Mouse (Mus musculus) hindbrain, embryonic 11.5 days (tissue): ENCODE results near the gene Cdkn3. TPM values are rescaled to one million over a fixed set of nuclear protein-coding genes. Genes with fewer than 3 reads are reported as not detected.

Experiments
- ATAC-seq: fragments of 200-750 bp; cut with Nextera tagmentation; 2 replicates; pipeline ENCODE4 v1.8.0; 2017; ENCODE audit warnings: mild to moderate bottlenecking, moderate TSS enrichment, moderate library complexity; ENCODE audit not compliant: low FRiP score
- DNase-seq: peaks from one replicate; pipeline ENCODE4 v3.0.0-alpha.2; 2015; ENCODE audit warnings: low spot score
- H3K27ac ChIP-seq: fragments of 300-500 bp; sonication (generic); 2 replicates; pipeline ENCODE4 v1.5.1; 2014; ENCODE audit warnings: mild to moderate bottlenecking, low read depth, low read length
- H3K27me3 ChIP-seq: fragments of 300-500 bp; sonication (generic); 2 replicates; pipeline ENCODE4 v1.6.1; 2014; ENCODE audit warnings: mild to moderate bottlenecking, low read length, moderate library complexity, mixed read lengths; ENCODE audit not compliant: control insufficient read depth, insufficient read depth
- H3K36me3 ChIP-seq: fragments of 300-500 bp; sonication (generic); 2 replicates; pipeline ENCODE4 v1.6.1; 2014; ENCODE audit warnings: mild to moderate bottlenecking, low read length, moderate library complexity, mixed read lengths; ENCODE audit not compliant: control insufficient read depth, insufficient read depth
- H3K4me1 ChIP-seq: fragments of 300-500 bp; sonication (generic); replicated peaks from 2 replicates; pipeline ENCODE4 v1.6.1; 2014; ENCODE audit warnings: low read length, mixed read lengths; ENCODE audit not compliant: control insufficient read depth, insufficient read depth
- H3K4me2 ChIP-seq: fragments of 300-500 bp; sonication (generic); replicated peaks from 2 replicates; pipeline ENCODE4 v1.6.1; 2014; ENCODE audit warnings: mild to moderate bottlenecking, low read depth, low read length
- H3K4me3 ChIP-seq: fragments of 300-500 bp; sonication (generic); 2 replicates; pipeline ENCODE4 v1.5.1; 2014; ENCODE audit warnings: low read depth, low read length
- H3K9ac ChIP-seq: fragments of 300-500 bp; sonication (generic); 2 replicates; pipeline ENCODE4 v1.6.1; 2014; ENCODE audit warnings: low read depth, low read length
- H3K9me3 ChIP-seq: fragments of 300-500 bp; sonication (generic); 2 replicates; pipeline ENCODE4 v1.6.1; 2016; ENCODE audit warnings: low read length; ENCODE audit not compliant: control insufficient read depth
- WGBS: fragments of 180-500 bp; shearing (Covaris S2); extraction: QIAGEN DNeasy Blood & Tissue Kit; methylation state at CpG from one replicate; pipeline ENCODE4 v1.1.7; 2014; 5-methylcytosine and 5-hydroxymethylcytosine counted together
- polyA plus RNA-seq: library from polyadenylated mRNA; unstranded; fragments of >200 nt; fragmentation: Nextera tagmentation; extraction: Ambion mirVana; gene quantifications from 2 replicates; pipeline ENCODE4 v1.2.1, GENCODE M21; 2014

Cdkn3 gene
- polyA plus RNA-seq, 1 experiment from 2014 or later, result 53.2 TPM

DNA sequence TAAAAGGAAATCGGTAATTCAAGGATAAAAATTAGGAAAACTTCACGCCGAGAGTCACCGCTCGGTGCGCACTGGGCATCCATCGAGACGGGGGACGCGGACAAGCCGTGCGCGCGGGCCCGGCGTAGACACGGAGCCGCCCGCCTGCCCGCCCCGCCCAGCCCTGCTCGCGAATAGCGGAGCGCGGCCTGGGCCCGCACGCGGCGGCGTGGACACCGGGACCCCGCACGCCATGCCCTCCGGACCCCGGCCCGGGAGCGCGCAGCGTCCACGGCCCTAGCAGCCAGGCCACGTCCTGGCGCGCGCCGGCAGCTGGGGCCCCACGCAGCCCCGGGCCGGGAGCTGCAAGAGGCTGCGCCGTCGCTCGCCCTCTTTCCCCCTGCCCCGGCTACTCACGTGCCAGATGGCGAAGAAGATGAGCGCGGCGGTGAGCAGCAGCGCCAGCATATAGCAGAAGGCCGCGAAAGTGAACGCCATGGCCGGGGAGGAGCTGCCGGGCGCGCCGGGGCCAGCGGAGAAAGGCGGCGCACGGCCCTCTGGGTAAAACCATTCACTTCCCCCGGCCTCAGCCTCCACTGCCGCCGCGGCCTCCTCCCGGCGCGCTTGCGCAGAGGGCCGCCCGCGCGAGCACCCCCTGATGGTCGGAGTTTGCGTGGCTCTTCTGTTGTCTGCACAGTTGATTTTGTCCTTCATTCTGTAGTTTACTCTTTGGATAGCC, 27.6 kb downstream of the Cdkn3 start, which contains the start of gene Cnih1:
Gene Cnih1 (minus strand): TSS at position 625 of the 718 bp plus-strand sequence.
- H3K4me1 ChIP-seq, result 0 out of 2 replicates have a peak, but pooled peaks cover 2% of the 10 kb centered on the region
- peak within 1 kb of the TSS; percentile 67 for H3K4me2 ChIP-seq
- DNase-seq, result peak; percentile 95
- no peaks in the 10 kb centered on the region for H3K36me3 ChIP-seq
- ATAC-seq, result peak; percentile 98
- peak within 1 kb of the TSS; percentile 99 for H3K27ac ChIP-seq
- H3K9ac ChIP-seq, result peak within 1 kb of the TSS; percentile 100
- WGBS, result under 1% methylated on average over 80 of the region's 86 CpGs
- H3K9me3 ChIP-seq, result no peaks in the 10 kb centered on the region
- H3K4me3 ChIP-seq, result peak within 1 kb of the TSS; percentile 93
- H3K27me3 ChIP-seq, result no peaks in the 10 kb centered on the region

DNA sequence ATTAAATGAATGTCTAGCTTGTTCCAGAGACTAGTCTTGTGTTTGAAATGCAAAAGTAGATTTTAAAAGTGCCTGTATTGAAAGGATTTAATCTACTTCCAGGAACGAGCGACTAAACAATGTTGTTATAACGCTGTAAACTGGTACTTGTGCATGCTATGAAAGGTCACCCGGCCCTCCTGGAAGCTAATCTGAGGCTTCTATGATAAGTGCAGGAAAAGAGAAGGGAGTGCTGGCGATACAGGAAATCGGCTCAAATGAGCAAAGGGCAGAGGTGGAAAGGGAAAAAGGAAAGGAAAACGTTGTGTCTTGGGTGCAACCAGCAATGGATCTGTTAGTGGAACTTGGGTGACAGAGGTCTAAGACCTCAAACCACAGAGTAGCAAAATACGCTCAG, 28.2 kb downstream of the Cdkn3 start:
- WGBS, result 32% methylated on average over 8 of the region's 8 CpGs
- peak overlapping the region; percentile 93; the same call in 1 of the 2 replicates for H3K4me3 ChIP-seq
- no peaks in the 10 kb centered on the region for H3K9me3 ChIP-seq
- no peaks in the 10 kb centered on the region for H3K27me3 ChIP-seq
- peak overlapping the region; percentile 99; the same call in 1 of the 2 replicates for H3K27ac ChIP-seq
- H3K4me1 ChIP-seq, result 0 out of 2 replicates have a peak, but pooled peaks cover 2% of the 10 kb centered on the region
- DNase-seq (no peak), ATAC-seq (peak; percentile 28)
- H3K4me2 ChIP-seq, result no peak overlapping the region
- no peak overlapping the region for H3K9ac ChIP-seq
- no peaks in the 10 kb centered on the region for H3K36me3 ChIP-seq

DNA sequence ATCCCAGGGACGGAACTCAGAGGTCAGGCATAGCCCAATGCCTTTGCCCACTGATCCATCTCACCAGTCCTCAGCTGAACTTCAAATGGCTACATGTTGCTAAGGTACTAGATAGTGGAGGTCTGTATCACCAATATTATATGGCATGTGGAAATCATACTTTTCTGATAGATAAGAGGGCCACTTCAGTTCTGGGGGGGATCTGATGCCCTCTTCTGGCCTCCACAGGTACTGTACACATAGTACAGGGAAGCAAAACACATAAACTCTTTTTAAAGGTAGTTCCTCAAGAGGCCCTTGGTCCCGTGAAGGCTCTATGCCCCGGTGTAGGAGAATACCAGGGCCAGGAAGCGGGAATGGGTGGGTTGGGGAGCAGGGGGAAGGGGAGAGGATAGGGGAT, 30.0 kb downstream of the Cdkn3 start:
- WGBS, result 77% methylated on average over 4 of the region's 4 CpGs
- Histone ChIP-seq H3K4me3 (no peak overlapping the region), H3K9me3 (no peaks in the 10 kb centered on the region), H3K36me3 (no peaks in the 10 kb centered on the region), H3K4me1 (0 out of 2 replicates have a peak, but pooled peaks cover 2% of the 10 kb centered on the region), H3K9ac (no peak overlapping the region), H3K4me2 (no peak overlapping the region), H3K27ac (no peak overlapping the region), H3K27me3 (no peaks in the 10 kb centered on the region)
- DNase-seq, result no peak
- ATAC-seq, result no peak

DNA sequence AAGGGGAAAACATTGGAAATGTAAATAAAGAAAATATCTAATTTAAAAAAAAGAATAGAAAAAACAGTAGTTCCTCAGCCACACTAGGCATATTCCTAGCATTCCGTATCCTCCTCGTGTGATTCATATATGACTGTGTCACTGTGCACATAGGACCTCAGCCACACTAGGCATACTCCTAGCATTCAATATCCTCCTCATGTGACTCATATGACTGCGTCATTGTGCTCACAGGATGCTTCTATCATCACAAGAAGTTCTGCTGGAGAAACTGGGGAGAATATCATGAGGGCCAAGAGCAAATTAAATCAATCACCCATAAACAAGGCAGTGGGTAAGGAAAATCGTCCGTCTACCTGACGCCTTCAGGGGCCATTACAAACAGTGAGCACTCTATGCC, 30.4 kb downstream of the Cdkn3 start:
- Histone ChIP-seq H3K27me3 (no peaks in the 10 kb centered on the region), H3K27ac (no peak overlapping the region), H3K4me1 (0 out of 2 replicates have a peak, but pooled peaks cover 2% of the 10 kb centered on the region), H3K9me3 (no peaks in the 10 kb centered on the region), H3K4me2 (no peak overlapping the region), H3K9ac (no peak overlapping the region), H3K36me3 (no peaks in the 10 kb centered on the region), H3K4me3 (no peak overlapping the region)
- WGBS, result 91% methylated on average over 6 of the region's 6 CpGs
- no peak for DNase-seq
- no peak for ATAC-seq

DNA sequence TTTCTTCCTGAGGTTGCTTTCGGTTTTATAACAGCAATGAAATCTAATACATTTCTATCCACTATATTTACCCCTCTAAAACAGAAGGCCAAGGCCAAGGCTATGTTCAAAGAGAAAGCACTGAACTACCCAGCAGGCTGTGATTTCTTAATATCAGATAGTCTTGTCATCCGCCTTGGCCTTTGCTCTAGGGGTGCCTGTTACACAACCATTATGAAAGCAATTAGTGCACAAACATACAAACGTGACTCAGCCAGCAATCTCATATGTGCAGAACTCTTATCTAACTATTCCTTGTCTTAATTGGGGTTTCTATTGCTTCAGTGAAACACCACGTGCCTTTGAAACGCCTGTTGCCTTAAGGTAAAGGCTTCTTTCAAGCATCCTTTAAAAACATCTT, 33.8 kb downstream of the Cdkn3 start:
- Histone ChIP-seq H3K9me3 (no peaks in the 10 kb centered on the region), H3K4me1 (no peaks in the 10 kb centered on the region), H3K36me3 (no peaks in the 10 kb centered on the region), H3K4me2 (no peak overlapping the region), H3K9ac (no peak overlapping the region), H3K27ac (no peak overlapping the region), H3K27me3 (no peaks in the 10 kb centered on the region), H3K4me3 (no peak overlapping the region)
- no peak for ATAC-seq
- no peak for DNase-seq
- 90% methylated on average over 5 of the region's 5 CpGs for WGBS

DNA sequence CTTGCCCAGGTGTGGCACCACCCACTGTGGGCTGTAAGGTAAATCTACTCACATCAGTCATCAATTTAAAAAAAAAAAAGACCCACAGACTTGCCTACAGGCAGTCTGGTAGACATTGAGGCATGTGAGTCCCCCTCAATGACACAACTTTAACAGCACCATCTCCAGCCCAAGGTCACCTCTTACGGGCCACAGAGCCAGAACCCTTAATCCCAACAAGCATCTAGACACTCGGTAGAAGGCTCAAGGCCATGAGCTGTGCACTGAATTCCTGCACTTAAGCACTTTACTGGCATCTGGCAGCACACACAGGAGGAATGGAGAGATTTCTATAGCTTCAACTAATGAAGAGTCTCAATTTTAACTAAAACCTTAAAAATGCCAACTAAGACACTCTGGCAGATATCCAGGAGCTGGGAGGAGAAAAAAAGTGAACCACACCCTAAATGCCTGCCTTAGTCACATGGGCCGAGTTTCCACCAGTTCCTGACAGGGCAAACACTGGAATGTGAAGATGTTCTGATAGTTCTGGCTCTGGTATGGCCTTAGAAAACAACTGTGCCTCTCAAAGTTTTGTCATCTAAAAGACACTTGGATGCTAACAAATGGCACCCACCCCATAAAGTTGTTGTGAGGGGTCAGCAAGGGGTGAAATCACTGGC, 40.5 kb downstream of the Cdkn3 start:
- Histone ChIP-seq H3K36me3 (no peaks in the 10 kb centered on the region), H3K4me2 (no peak overlapping the region), H3K27me3 (no peaks in the 10 kb centered on the region), H3K4me3 (no peak overlapping the region), H3K9ac (no peak overlapping the region), H3K9me3 (no peaks in the 10 kb centered on the region), H3K27ac (no peak overlapping the region), H3K4me1 (no peaks in the 10 kb centered on the region)
- no peak for DNase-seq
- 89% methylated on average over 3 of the region's 3 CpGs for WGBS
- no peak for ATAC-seq

DNA sequence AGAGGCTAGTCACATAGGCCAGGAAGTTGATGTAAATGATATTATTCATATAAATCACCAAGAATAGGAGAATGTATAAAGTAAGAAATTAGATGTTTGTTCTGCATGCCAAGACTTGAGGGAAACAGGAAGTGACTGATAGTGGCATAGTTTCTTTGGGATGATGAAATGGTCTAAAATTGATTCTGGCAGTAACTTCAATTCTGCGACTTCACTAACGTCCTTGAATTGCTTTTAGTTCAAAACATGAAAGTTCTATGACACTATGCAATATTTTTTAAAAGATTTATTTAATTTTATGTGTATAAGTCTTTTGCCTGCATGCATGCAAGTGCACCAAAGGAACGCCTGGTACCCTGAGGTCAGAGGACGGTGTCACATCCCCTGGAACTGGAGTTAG, 42.9 kb downstream of the Cdkn3 start:
- ATAC-seq, result no peak
- no peak overlapping the region for H3K9ac ChIP-seq

DNA sequence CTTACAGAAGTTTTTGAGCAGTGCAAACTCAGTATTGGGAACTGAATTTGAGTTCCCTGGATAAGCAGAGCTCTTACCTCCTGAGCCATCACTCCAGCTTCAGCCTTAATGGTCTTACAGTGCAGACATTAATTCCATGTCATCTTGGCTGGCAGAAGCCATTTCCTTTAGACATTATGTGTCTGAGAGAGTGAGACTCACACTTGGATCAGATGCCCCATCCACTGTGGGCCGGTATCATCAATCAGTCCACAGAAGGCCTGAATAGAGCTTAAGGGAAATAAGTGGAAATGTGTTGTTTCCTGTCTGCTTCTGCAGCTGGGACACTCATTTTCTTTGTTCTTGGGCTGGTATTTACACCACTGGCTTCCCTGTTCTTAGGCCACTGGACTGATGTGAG, 43.5 kb downstream of the Cdkn3 start:
- Histone ChIP-seq H3K4me1 (no peaks in the 10 kb centered on the region), H3K4me2 (no peak overlapping the region), H3K36me3 (no peaks in the 10 kb centered on the region), H3K4me3 (no peak overlapping the region), H3K9me3 (no peaks in the 10 kb centered on the region), H3K27me3 (no peaks in the 10 kb centered on the region), H3K27ac (no peak overlapping the region), H3K9ac (no peak overlapping the region)
- DNase-seq, result no peak
- 91% methylated on average over 1 of the region's 1 CpGs for WGBS
- no peak for ATAC-seq

More for the DNA sequence above, 42.9 kb downstream of the Cdkn3 start:
- H3K4me2 ChIP-seq, result no peak overlapping the region
- DNase-seq, result no peak
- H3K4me1 ChIP-seq, result no peaks in the 10 kb centered on the region
- H3K36me3 ChIP-seq, result no peaks in the 10 kb centered on the region
- H3K9me3 ChIP-seq, result no peaks in the 10 kb centered on the region
- H3K27ac ChIP-seq, result no peak overlapping the region
- WGBS, result 92% methylated on average over 4 of the region's 4 CpGs
- H3K27me3 ChIP-seq, result no peaks in the 10 kb centered on the region
- H3K4me3 ChIP-seq, result no peak overlapping the region

DNA sequence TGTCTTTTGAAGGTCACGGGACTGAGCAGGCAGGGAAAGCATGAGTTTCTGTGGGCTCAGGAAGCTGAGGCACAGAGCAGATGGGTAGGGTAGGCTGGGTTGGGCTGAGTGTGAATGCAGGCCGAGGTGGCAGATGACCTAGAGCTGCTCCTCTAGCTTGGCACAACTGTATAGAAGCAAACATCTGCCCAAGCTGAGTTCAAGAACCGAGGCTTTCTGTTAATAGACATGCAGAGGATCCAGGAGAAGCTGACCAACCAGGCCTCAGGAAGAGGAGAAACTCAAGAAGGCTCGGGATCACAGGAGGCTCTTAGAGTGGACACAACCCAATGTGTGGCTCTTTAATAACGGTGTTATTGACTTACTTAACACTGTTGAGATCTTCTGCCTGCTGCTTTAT, 45.8 kb downstream of the Cdkn3 start:
- WGBS, result 85% methylated on average over 5 of the region's 5 CpGs
- Histone ChIP-seq H3K9ac (no peak overlapping the region), H3K4me3 (no peak overlapping the region), H3K4me1 (no peaks in the 10 kb centered on the region), H3K4me2 (no peak overlapping the region), H3K27me3 (no peaks in the 10 kb centered on the region), H3K36me3 (no peaks in the 10 kb centered on the region), H3K9me3 (no peaks in the 10 kb centered on the region), H3K27ac (no peak overlapping the region)
- no peak for DNase-seq
- ATAC-seq, result no peak
